Mouse (Mus musculus) forebrain, embryonic 10.5 days (tissue): ENCODE measurements around the gene Axdnd1. TPM values are rescaled to one million over a fixed set of nuclear protein-coding genes. Genes with fewer than 3 reads are reported as not detected.
"Not testable (repeated sequence)": the region's sequence is repeated elsewhere in the genome, so short reads cannot be mapped to it uniquely, and the experiment has no call there.

ENCODE experiments used
- DNase-seq: peaks from one replicate; pipeline ENCODE4 v3.0.0-alpha.2; 2017; ENCODE audit warnings: low spot score; ENCODE audit errors: extremely low spot score
- H3K27ac ChIP-seq: fragments of 300-500 bp; sonication (generic); 2 replicates; pipeline ENCODE4 v1.5.1; 2016; ENCODE audit warnings: mild to moderate bottlenecking
- H3K27me3 ChIP-seq: fragments of 300-500 bp; sonication (generic); 2 replicates; pipeline ENCODE4 v1.6.1; 2016; ENCODE audit warnings: mild to moderate bottlenecking; ENCODE audit not compliant: poor library complexity, severe bottlenecking
- H3K36me3 ChIP-seq: fragments of 300-500 bp; sonication (generic); replicated peaks from 2 replicates; pipeline ENCODE4 v1.6.1; 2016; ENCODE audit warnings: mild to moderate bottlenecking, moderate library complexity
- H3K4me1 ChIP-seq: fragments of 300-500 bp; sonication (generic); 2 replicates; pipeline ENCODE4 v1.6.1; 2016
- H3K4me3 ChIP-seq: fragments of 300-500 bp; sonication (generic); 2 replicates; pipeline ENCODE4 v1.5.1; 2016; ENCODE audit warnings: mild to moderate bottlenecking, moderate library complexity
- H3K9me3 ChIP-seq: fragments of 300-500 bp; sonication (generic); 2 replicates; pipeline ENCODE4 v1.6.1; 2016; ENCODE audit warnings: mild to moderate bottlenecking, moderate library complexity
- whole genome bisulfite sequencing: fragments of 180-500 bp; shearing (Covaris S2); methylation state at CpG from one replicate; pipeline ENCODE4 v1.1.7; 2016; 5-methylcytosine and 5-hydroxymethylcytosine counted together
- polyA plus RNA-seq: library from polyadenylated mRNA; unstranded; fragments of >200 nt; fragmentation: Nextera tagmentation; extraction: Ambion mirVana; gene quantifications from 2 replicates; pipeline ENCODE4 v1.2.1, GENCODE M21; 2016

Gene Axdnd1
- polyA plus RNA-seq, 1 experiment from 2014 or later: 0.17 TPM

DNA sequence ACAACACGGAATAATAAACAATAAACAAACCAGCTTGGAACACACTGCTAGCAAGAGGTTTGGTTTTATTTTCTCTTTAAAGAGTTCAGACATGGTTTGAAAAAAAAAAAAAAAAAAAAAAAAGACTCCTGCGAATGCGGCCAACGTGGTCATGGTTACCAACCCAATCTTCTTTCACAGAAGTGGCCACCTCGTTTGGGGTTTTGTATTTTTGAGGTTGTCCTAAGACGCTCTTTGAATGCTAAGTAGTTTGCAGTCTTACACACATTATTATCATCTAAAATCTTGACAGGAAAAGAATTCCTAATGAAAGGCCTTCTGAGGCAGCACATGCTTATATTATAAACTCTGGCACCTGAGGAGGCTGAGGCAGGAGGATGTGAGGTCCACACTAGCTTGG, 7.5 kb upstream of the Axdnd1 start:
- Histone ChIP-seq H3K27ac (no peak overlapping the region), H3K4me1 (no peaks in the 10 kb centered on the region), H3K36me3 (peaks cover 60% of the 10 kb centered on the region), H3K9me3 (no peaks in the 10 kb centered on the region), H3K27me3 (no peaks in the 10 kb centered on the region), H3K4me3 (no peak overlapping the region)
- 89% methylated on average over 6 of the region's 6 CpGs for WGBS
- no peak for DNase-seq

DNA sequence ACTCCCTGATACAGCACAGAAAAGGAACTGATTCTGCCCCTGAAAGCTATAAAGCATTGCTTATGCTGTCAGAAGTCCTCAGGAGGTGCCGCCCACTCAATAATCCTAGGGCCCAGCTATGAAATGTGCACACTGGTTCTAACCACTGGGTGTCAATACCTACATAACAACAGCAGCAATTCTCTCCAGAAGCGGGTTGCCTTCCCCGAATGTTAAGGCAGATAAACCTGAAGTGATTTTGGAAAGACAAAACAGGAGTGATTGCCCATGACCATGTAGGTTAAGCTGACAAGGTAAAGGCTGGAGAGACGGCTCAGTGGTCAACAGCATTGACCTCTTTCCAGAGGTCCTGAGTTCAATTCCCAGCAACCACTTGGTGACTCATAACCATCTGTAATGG, 4.8 kb upstream of the Axdnd1 start:
- 92% methylated on average over 4 of the region's 4 CpGs for WGBS
- peaks cover 6% of the 10 kb centered on the region for H3K4me1 ChIP-seq
- no peaks in the 10 kb centered on the region for H3K9me3 ChIP-seq
- DNase-seq: no peak
- no peak overlapping the region for H3K27ac ChIP-seq
- no peaks in the 10 kb centered on the region for H3K27me3 ChIP-seq
- H3K36me3 ChIP-seq: peaks cover 33% of the 10 kb centered on the region
- no peak overlapping the region for H3K4me3 ChIP-seq

DNA sequence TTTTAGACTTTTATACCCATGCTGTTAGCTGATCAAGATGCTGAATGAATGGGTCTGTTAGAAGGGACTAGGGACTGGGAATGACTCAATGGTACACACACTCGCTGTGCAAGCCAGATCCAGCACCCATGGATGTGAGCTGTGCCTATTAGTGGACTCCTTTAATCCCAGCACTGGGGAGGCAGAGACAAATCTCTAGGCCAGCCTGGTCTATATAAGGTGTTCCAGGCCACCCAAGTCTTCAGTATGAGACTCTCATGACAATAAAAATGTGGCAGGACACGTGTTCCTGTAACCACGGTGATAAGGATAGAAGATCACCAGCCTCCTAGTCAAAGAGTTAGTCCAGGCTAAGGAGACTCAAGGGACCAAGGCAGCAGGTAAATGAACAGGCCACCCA, 3.1 kb upstream of the Axdnd1 start:
- Histone ChIP-seq H3K36me3 (peaks cover 19% of the 10 kb centered on the region), H3K27me3 (no peaks in the 10 kb centered on the region), H3K4me3 (no peak overlapping the region), H3K4me1 (peaks cover 9% of the 10 kb centered on the region), H3K27ac (no peak overlapping the region), H3K9me3 (no peaks in the 10 kb centered on the region)
- no peak for DNase-seq
- 88% methylated on average over 3 of the region's 3 CpGs for WGBS

GRCm38 (mm10) chr1:156423493-156423892, 2.5 kb upstream of the Axdnd1 start:
- no peaks in the 10 kb centered on the region for H3K27me3 ChIP-seq
- 93% methylated on average over 6 of the region's 6 CpGs for WGBS
- no peaks in the 10 kb centered on the region for H3K9me3 ChIP-seq
- H3K27ac ChIP-seq: no peak overlapping the region
- H3K4me3 ChIP-seq: no peak overlapping the region
- peaks cover 13% of the 10 kb centered on the region for H3K36me3 ChIP-seq
- no peak for DNase-seq
- H3K4me1 ChIP-seq: peaks cover 9% of the 10 kb centered on the region

GRCm38 (mm10) chr1:156422856-156423255, 1.9 kb upstream of the Axdnd1 start:
- no peak for DNase-seq
- Histone ChIP-seq H3K36me3 (peaks cover 13% of the 10 kb centered on the region; the same call in 1 of the 2 replicates), H3K4me3 (no peak overlapping the region), H3K4me1 (peaks cover 9% of the 10 kb centered on the region), H3K9me3 (peaks cover 4% of the 10 kb centered on the region), H3K27me3 (no peaks in the 10 kb centered on the region), H3K27ac (no peak overlapping the region)
- 77% methylated on average over 6 of the region's 6 CpGs for WGBS

DNA sequence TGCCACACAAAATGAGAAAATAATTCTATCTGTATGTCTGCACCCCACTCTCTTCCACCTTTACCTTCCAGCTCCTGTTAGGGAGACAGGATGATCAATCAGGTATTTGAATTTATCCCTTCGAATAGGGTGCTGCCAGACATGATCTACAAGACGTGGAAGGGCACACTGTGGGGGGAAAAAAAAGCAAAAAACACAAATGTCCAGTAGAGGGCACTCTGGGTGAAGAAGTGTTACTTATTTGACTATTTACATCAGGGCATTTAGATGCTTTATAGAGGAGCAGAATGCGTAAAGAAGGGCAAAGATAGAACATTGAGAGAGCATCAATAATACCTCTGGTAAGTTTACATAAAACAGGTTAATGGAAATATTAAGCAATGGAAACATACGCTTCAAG, 2.8 kb downstream of the Axdnd1 start:
- 65% methylated on average over 4 of the region's 4 CpGs for WGBS
- no peak for DNase-seq

DNA sequence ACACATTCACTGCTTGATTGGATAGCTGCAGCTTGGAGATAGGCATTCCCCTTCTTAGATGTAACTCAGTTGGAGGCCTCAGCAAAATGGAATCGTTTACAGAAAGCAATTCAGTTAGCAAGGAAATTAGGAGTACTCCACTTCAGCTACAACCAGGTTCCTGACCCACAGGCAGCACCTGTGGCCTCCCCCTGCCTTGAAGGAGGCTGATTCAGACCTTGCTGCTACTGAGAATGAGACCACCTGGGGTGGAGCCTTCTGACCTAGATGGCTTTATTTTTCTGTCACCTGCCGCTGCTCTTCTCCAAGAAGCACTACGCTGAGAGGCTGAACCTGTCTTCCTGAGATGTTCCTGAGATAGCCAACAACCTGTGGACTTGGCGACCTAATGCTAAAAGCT, 12.4 kb downstream of the Axdnd1 start:
- DNase-seq: no peak
- 75% methylated on average over 4 of the region's 4 CpGs for WGBS
- H3K27me3 ChIP-seq: no peaks in the 10 kb centered on the region
- H3K27ac ChIP-seq: no peak overlapping the region
- H3K4me1 ChIP-seq: no peaks in the 10 kb centered on the region
- no peaks in the 10 kb centered on the region for H3K36me3 ChIP-seq
- no peaks in the 10 kb centered on the region for H3K9me3 ChIP-seq
- no peak overlapping the region for H3K4me3 ChIP-seq

More for the DNA sequence above, 2.8 kb downstream of the Axdnd1 start:
- Histone ChIP-seq H3K36me3 (no peaks in the 10 kb centered on the region), H3K27ac (no peak overlapping the region), H3K4me3 (no peak overlapping the region), H3K4me1 (peaks cover 9% of the 10 kb centered on the region), H3K27me3 (no peaks in the 10 kb centered on the region), H3K9me3 (peaks cover 10% of the 10 kb centered on the region)

DNA sequence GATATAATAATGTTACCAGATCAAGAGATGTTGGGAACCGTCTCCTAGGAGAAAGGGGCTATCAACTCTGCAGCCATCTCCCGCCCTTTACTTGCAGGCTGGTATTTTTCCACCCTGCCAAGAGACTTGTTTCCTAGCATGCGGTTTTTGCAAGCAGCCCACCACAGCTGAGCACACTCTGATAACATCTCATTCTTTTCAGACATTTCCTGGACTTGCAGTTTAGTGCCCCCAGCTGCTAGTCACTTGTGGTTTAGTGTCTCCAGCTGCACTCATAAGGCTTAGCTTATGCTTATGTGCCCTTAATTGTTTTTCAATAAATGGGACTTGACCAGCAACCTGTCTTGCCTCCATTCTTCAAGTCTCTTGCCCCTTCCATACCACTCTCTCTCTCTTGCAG, 13.0 kb downstream of the Axdnd1 start:
- no peak overlapping the region for H3K4me3 ChIP-seq
- no peak for DNase-seq
- H3K27me3 ChIP-seq: no peaks in the 10 kb centered on the region
- 79% methylated on average over 3 of the region's 3 CpGs for WGBS
- H3K36me3 ChIP-seq: no peaks in the 10 kb centered on the region
- no peaks in the 10 kb centered on the region for H3K9me3 ChIP-seq
- H3K27ac ChIP-seq: no peak overlapping the region
- H3K4me1 ChIP-seq: no peaks in the 10 kb centered on the region

GRCm38 (mm10) chr1:156403251-156403650, 17.7 kb downstream of the Axdnd1 start:
- H3K9me3 ChIP-seq: no peaks in the 10 kb centered on the region
- H3K4me1 ChIP-seq: no peaks in the 10 kb centered on the region
- no peaks in the 10 kb centered on the region for H3K27me3 ChIP-seq
- no peaks in the 10 kb centered on the region for H3K36me3 ChIP-seq
- H3K27ac ChIP-seq: no peak overlapping the region
- no peak for DNase-seq
- WGBS: 41% methylated on average over 10 of the region's 10 CpGs
- H3K4me3 ChIP-seq: no peak overlapping the region

- no peak overlapping the region for H3K27ac ChIP-seq
- WGBS: 49% methylated on average over 2 of the region's 2 CpGs
- no peaks in the 10 kb centered on the region for H3K36me3 ChIP-seq
- no peak overlapping the region for H3K4me3 ChIP-seq
- no peaks in the 10 kb centered on the region for H3K9me3 ChIP-seq
- no peaks in the 10 kb centered on the region for H3K27me3 ChIP-seq
- no peak for DNase-seq
- no peaks in the 10 kb centered on the region for H3K4me1 ChIP-seq
Observed at GRCm38 (mm10) chr1:156402491-156402890, 18.5 kb downstream of the Axdnd1 start.

DNA sequence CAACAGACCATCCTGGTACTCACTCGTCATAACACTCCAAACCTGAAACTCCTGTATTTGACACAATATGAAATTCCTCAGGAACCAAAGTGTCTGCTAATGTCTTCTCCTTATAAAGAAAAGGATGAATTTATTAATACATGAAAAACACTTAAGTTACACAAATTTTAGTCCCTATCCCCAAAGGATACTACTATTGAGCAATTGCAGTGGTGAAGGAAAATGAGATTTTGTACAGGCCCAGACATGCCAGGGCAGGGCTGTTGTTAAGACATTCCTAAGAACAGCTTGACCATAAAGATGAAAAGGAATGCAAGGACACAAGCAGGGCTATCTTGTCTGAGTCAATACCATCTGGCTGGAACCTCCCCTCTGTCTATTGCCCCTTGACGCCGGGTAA, 20.8 kb downstream of the Axdnd1 start:
- 92% methylated on average over 3 of the region's 3 CpGs for WGBS
- H3K36me3 ChIP-seq, DNase-seq: not testable (repeated sequence)

GRCm38 (mm10) chr1:156393148-156393547, 27.8 kb downstream of the Axdnd1 start:
- H3K4me1 ChIP-seq: no peaks in the 10 kb centered on the region
- H3K4me3 ChIP-seq: no peak overlapping the region
- DNase-seq: no peak
- no peaks in the 10 kb centered on the region for H3K27me3 ChIP-seq
- no peak overlapping the region for H3K27ac ChIP-seq
- H3K36me3 ChIP-seq: no peaks in the 10 kb centered on the region
- 80% methylated on average over 4 of the region's 4 CpGs for WGBS
- H3K9me3 ChIP-seq: no peaks in the 10 kb centered on the region

More for the DNA sequence above, 20.8 kb downstream of the Axdnd1 start:
- not testable (repeated sequence) for H3K4me3 ChIP-seq, H3K27ac ChIP-seq, H3K9me3 ChIP-seq, H3K27me3 ChIP-seq, H3K4me1 ChIP-seq

DNA sequence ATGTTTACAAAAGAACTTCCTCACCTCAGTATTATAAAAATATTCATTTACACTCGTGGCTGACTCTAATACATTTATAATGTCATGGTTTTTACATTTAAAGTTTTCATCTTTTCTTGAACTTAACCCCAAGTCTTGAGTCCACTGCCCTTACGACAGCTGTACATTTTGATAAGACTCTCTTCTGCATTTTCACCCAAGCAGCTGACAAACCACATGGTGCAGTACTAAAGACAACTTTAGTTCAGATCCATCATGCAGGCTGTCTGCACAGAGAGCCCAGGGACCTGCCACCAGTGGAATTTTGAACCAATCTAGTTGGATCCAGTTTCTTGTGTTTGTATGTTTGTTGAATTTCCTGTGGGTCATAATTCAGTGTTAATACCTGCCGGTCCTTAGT, 34.1 kb downstream of the Axdnd1 start:
- no peak for DNase-seq
- no peaks in the 10 kb centered on the region for H3K4me1 ChIP-seq
- WGBS: 74% methylated on average over 3 of the region's 3 CpGs
- no peak overlapping the region for H3K4me3 ChIP-seq
- H3K27me3 ChIP-seq: no peaks in the 10 kb centered on the region
- H3K36me3 ChIP-seq: no peaks in the 10 kb centered on the region
- H3K27ac ChIP-seq: no peak overlapping the region
- no peaks in the 10 kb centered on the region for H3K9me3 ChIP-seq

DNA sequence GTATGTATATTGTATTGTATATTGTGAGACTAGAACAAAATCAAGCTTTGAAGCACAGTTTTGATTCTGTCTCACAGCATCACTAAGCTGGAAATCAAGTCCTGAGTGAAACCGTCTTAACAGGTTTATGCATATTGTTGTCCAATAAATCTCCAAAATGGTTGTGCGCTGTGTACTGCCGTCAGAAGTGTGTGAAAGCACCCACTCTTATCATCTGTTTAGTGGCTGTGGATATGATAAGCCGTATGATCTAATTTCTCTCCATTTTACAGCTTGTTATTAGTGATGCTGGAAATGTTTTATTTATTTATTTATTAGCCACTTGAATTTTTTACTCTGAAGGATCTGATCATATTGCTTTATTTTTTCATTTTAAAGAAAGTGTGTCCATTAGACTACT, 34.7 kb downstream of the Axdnd1 start:
- 92% methylated on average over 4 of the region's 4 CpGs for WGBS
- Histone ChIP-seq H3K9me3 (no peaks in the 10 kb centered on the region), H3K36me3 (no peaks in the 10 kb centered on the region), H3K27me3 (no peaks in the 10 kb centered on the region), H3K4me1 (no peaks in the 10 kb centered on the region), H3K27ac (no peak overlapping the region), H3K4me3 (no peak overlapping the region)
- no peak for DNase-seq
